Mouse (Mus musculus) fibroblast of lung, adult 2 months (primary cell): ENCODE results near the gene Acp7.

ENCODE experiments used
- DNase-seq: peaks from one replicate; pipeline ENCODE4 v3.0.0-alpha.2; 2011; ENCODE audit warnings: low read depth

Acp7 gene

GRCm38 (mm10) chr7:28601029-28601428 lies 30.1 kb downstream of the Acp7 start:
- no peak for DNase-seq

- DNase-seq = no peak
Observed at GRCm38 (mm10) chr7:28598951-28599350, 32.2 kb downstream of the Acp7 start.

- peak; percentile 94 for DNase-seq
Observed at GRCm38 (mm10) chr7:28597642-28598446, 33.3 kb downstream of the Acp7 start, which contains the start of the genes Samd4b and Pak4. TSS of gene Samd4b (minus strand) at chr7:28598144. TSS of gene Pak4 (minus strand) at chr7:28598185.

- no peak for DNase-seq
Observed at GRCm38 (mm10) chr7:28597277-28597570, 33.9 kb downstream of the Acp7 start.

- no peak for DNase-seq
Observed at GRCm38 (mm10) chr7:28596436-28597276, 34.5 kb downstream of the Acp7 start.

- DNase-seq = no peak
Observed at GRCm38 (mm10) chr7:28595751-28596435, 35.2 kb downstream of the Acp7 start.

- DNase-seq = no peak
Observed at GRCm38 (mm10) chr7:28593206-28594111, 37.7 kb downstream of the Acp7 start.

GRCm38 (mm10) chr7:28591862-28592261 lies 39.3 kb downstream of the Acp7 start:
- no peak for DNase-seq

GRCm38 (mm10) chr7:28587644-28588043 lies 43.5 kb downstream of the Acp7 start:
- no peak for DNase-seq

- no peak for DNase-seq
Observed at GRCm38 (mm10) chr7:28586663-28587411, 44.3 kb downstream of the Acp7 start.

- no peak for DNase-seq
Observed at GRCm38 (mm10) chr7:28585001-28585400, 46.1 kb downstream of the Acp7 start.

GRCm38 (mm10) chr7:28584468-28584867 lies 46.7 kb downstream of the Acp7 start:
- DNase-seq = no peak

- no peak for DNase-seq
Observed at GRCm38 (mm10) chr7:28583570-28584344, 47.4 kb downstream of the Acp7 start.

- DNase-seq = no peak
Observed at GRCm38 (mm10) chr7:28582841-28583240, 48.3 kb downstream of the Acp7 start.

GRCm38 (mm10) chr7:28581721-28582120 lies 49.4 kb downstream of the Acp7 start:
- DNase-seq = no peak

GRCm38 (mm10) chr7:28579826-28580225 lies 51.3 kb downstream of the Acp7 start:
- DNase-seq = no peak

GRCm38 (mm10) chr7:28578543-28579053 lies 52.5 kb downstream of the Acp7 start:
- DNase-seq = no peak

GRCm38 (mm10) chr7:28577826-28578542 lies 53.1 kb downstream of the Acp7 start:
- no peak for DNase-seq

GRCm38 (mm10) chr7:28576271-28576914 lies 54.7 kb downstream of the Acp7 start:
- DNase-seq = peak; percentile 84
